ENCODE assay signal across 27 mouse cellular contexts in genomic region chr2:169041748-169042147, GRCm38 (mm10).
DNase-seq lines count a peak whose midpoint lies in the region; ATAC-seq and TF ChIP-seq lines count a peak whose summit lies in the region.
"Had no signal": no experiment of that assay in that cellular context is flagged by ENCODE, and none has a peak within 500 bp of the region (broad histone marks: within the 10 kb centered on the region; RNA-seq: fewer than 3 reads in every experiment).

No protein-coding gene starts in this region.

- no peak for TF ChIP-seq POLR2A in heart, adult 2 months (IDR thresholded peaks at IDR 0.05; ENCODE audit: insufficient read depth, low read depth, low read length)
- no peak for TF ChIP-seq POLR2A in testis, adult 2 months (IDR thresholded peaks at IDR 0.05; ENCODE audit: control insufficient read depth, low read depth, low read length)

- DNase-seq in heart, adult 2 months, result no peak
- DNase-seq in heart, postnatal 36 days, result no peak
- no peak for DNase-seq in left cerebral cortex, adult 2 months (ENCODE audit: extremely low spot score in 1 of 2, low spot score in 2 of 2)
- DNase-seq in left cerebral cortex, postnatal 4 days, result no peak
- no peak for DNase-seq in testis, postnatal 14 days (ENCODE audit: low spot score)
- DNase-seq: adrenal gland, postnatal 10 days; cerebellum, adult 8-10 months; cerebellum, postnatal 25 days; gastrocnemius, postnatal 36 days; heart, postnatal 10 days; kidney, adult 11 months; kidney, postnatal 36 days; layer of hippocampus, postnatal 36 days; lung, adult 2 months; lung, postnatal 14 days; right cerebral cortex, adult 18-20 months; spleen, adult 18-20 months had no signal

- H3K9ac ChIP-seq in heart, adult 2 months (ENCODE audit: low read depth, low read length), result no peak overlapping the region
- H3K9ac ChIP-seq: embryonic facial prominence, embryonic 15.5 days; forebrain, embryonic 13.5 days; heart, embryonic 13.5 days; neural tube, embryonic 12.5 days had no signal

- intact Hi-C loops in heart, adult 2 months (cut with DNase I), result no loop called here
- intact Hi-C loops in heart, postnatal 36 days (cut with DNase I), result no loop called here
- intact Hi-C loops in left cerebral cortex, adult 2 months (cut with DNase I), result no loop called here
- intact Hi-C loops in left cerebral cortex, postnatal 4 days (cut with DNase I), result no loop called here

- ATAC-seq in CD4-positive, CD25-positive, alpha-beta regulatory T cell, adult 4 months, result no peak
- ATAC-seq: forebrain, embryonic 13.5 days; midbrain, embryonic 16.5 days had no signal

- H3K79me2 ChIP-seq in heart, adult 2 months (replicated peaks; ENCODE audit: control insufficient read depth, insufficient read depth, low read length), result no peaks in the 10 kb centered on the region

- TF ChIP-seq EP300 in heart, adult 2 months (IDR thresholded peaks at IDR 0.05; ENCODE audit: insufficient read depth, low read depth, low read length), result no peak

- H3K27me3 ChIP-seq in heart, adult 2 months (ENCODE audit: control insufficient read depth, insufficient read depth, low read length), result no peaks in the 10 kb centered on the region
- H3K27me3 ChIP-seq in testis, adult 2 months (ENCODE audit: control insufficient read depth, insufficient read depth, low read length), result no peaks in the 10 kb centered on the region
- H3K27me3 ChIP-seq: embryonic facial prominence, embryonic 15.5 days; forebrain, embryonic 13.5 days; heart, embryonic 13.5 days; neural tube, embryonic 12.5 days had no signal

- H3K36me3 ChIP-seq in heart, adult 2 months (ENCODE audit: control insufficient read depth, insufficient read depth, low read length), result no peaks in the 10 kb centered on the region
- no peaks in the 10 kb centered on the region for H3K36me3 ChIP-seq in testis, adult 2 months (ENCODE audit: control insufficient read depth, insufficient read depth, low read length)
- H3K36me3 ChIP-seq: embryonic facial prominence, embryonic 10.5 days; embryonic facial prominence, embryonic 15.5 days; heart, embryonic 13.5 days; midbrain, embryonic 10.5 days; neural tube, embryonic 12.5 days had no signal

- 60% methylated on average over 2 of the region's 2 CpGs for WGBS in heart, adult 2 months

- TF ChIP-seq CTCF in heart, adult 2 months (IDR thresholded peaks at IDR 0.05), result 0 out of 2 replicates have a peak, but pooled peaks have one; percentile 14
- peak; percentile 12 for TF ChIP-seq CTCF in left cerebral cortex, adult 2 months (IDR thresholded peaks at IDR 0.05)
- peak; percentile 67; the same call in 1 of the 2 replicates for TF ChIP-seq CTCF in testis, adult 2 months (IDR thresholded peaks at IDR 0.05; ENCODE audit: control insufficient read depth, insufficient read depth, insufficient replicate concordance, low read depth, low read length)

- no peak overlapping the region for H3K4me3 ChIP-seq in heart, adult 2 months
- no peak overlapping the region for H3K4me3 ChIP-seq in left cerebral cortex, adult 2 months
- no peak overlapping the region for H3K4me3 ChIP-seq in testis, adult 2 months (ENCODE audit: control insufficient read depth, low read depth, low read length)
- H3K4me3 ChIP-seq: embryonic facial prominence, embryonic 10.5 days; embryonic facial prominence, embryonic 15.5 days; forebrain, embryonic 13.5 days; heart, embryonic 13.5 days; midbrain, embryonic 10.5 days; myocyte; neural tube, embryonic 12.5 days had no signal

- no peaks in the 10 kb centered on the region for H3K4me1 ChIP-seq in heart, adult 2 months (ENCODE audit: control insufficient read depth, insufficient read depth, low read length)
- no peaks in the 10 kb centered on the region for H3K4me1 ChIP-seq in testis, adult 2 months (ENCODE audit: control insufficient read depth, insufficient read depth, low read length)
- H3K4me1 ChIP-seq: embryonic facial prominence, embryonic 10.5 days; embryonic facial prominence, embryonic 15.5 days; heart, embryonic 13.5 days; neural tube, embryonic 12.5 days had no signal

- H3K27ac ChIP-seq in heart, adult 2 months, result no peak overlapping the region
- H3K27ac ChIP-seq in left cerebral cortex, adult 2 months, result no peak overlapping the region
- H3K27ac ChIP-seq in testis, adult 2 months (ENCODE audit: control insufficient read depth, insufficient read depth, low read depth, low read length), result no peak overlapping the region
- H3K27ac ChIP-seq: embryonic facial prominence, embryonic 10.5 days; embryonic facial prominence, embryonic 15.5 days; forebrain, embryonic 13.5 days; heart, embryonic 13.5 days; midbrain, embryonic 10.5 days; neural tube, embryonic 12.5 days had no signal

Comparison
In these comparisons a context has a peak if more than half of its experiments do, and no peak if none do; other contexts are left out.
1. CTCF ChIP-seq: peak in every context shown above with its lines; median percentile 67 in testis, adult 2 months; 14 in heart, adult 2 months; 12 in left cerebral cortex, adult 2 months.